Mouse (Mus musculus) urinary bladder, postnatal 25 days (tissue): ENCODE measurements around the gene Ntm.

Experiments used
- DNase-seq: peaks from one replicate; pipeline ENCODE4 v3.0.0; 2022; ENCODE audit warnings: low spot score

The Ntm gene

GRCm38 (mm10) chr9:29578226-29578625, 384.7 kb downstream of the Ntm start:
- no peak for DNase-seq

DNA sequence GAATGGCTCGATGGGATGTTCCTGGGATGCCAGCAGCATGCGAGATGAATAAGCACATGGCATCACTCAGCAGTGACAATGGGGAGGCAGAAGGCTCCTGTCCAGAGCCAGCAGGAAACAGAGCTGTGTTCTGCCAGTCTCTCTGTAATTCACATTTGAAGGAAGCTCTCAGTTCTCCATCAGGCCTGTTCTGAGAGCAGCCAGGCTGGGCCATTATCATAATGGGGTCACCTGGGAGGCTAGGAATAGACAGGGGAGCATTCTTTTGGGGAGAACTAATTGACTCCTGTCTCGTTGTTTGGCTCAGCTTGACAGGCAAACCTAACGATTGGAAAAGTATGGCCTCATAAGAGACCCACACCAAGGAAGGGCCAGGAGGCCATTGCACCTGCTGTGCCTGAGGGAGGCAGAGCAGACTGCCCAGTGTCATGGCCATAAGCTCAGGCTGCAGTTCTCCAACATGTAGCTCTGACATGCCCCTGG, 386.8 kb downstream of the Ntm start:
- no peak for DNase-seq

GRCm38 (mm10) chr9:29574548-29574947, 388.4 kb downstream of the Ntm start:
- DNase-seq, result no peak

- no peak for DNase-seq
Measured at GRCm38 (mm10) chr9:29568571-29568970, 394.4 kb downstream of the Ntm start.

DNA sequence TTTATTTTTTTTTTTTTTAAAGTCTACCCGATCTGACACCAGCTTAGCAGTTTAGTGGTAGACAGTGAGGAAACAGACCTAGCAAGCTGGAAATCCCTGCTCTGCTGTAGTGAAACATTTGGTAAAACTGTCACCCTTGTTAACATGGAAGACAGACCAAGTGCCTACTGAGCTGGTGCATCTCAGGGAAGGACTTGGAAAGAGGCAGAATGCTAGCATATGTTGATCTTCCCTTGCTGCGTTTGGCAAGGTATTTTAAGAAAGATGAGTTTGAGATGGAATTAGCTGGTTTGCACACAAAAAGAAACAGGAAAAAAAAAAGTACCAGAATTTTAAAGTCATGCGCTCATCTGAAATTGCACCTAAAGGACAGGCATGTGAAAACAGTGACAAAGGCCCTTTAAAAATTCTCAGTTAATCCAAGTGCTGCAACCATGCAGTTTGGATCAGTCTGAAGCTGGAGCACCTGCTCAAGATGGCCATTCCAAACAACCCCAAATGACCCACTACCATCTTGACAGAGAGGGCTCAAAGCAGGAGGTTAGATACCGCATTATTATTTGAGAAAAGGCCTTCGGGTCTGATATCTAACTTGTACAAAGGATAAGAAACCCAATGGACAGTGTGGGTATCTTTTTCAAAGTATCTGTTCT, 400.4 kb downstream of the Ntm start:
- no peak for DNase-seq

DNA sequence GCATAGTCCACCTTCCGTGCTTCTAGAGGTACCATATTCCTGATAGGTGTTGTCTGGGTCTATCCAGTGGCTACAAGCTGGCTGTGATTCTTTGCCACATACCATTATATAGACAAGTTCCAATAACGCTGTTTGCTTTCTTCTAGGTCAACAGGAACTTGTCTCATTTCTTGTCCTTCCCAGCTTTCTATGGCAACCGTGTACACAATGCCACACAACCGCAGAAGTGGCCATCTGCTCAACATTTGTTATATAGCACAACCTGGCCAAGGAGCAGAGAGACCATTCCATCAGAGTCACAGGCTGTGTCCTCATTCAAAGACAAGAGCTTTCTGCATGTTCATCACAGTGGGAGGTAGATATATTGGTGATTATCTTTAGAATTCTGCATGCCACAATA, 404.0 kb downstream of the Ntm start:
- DNase-seq, result no peak

DNA sequence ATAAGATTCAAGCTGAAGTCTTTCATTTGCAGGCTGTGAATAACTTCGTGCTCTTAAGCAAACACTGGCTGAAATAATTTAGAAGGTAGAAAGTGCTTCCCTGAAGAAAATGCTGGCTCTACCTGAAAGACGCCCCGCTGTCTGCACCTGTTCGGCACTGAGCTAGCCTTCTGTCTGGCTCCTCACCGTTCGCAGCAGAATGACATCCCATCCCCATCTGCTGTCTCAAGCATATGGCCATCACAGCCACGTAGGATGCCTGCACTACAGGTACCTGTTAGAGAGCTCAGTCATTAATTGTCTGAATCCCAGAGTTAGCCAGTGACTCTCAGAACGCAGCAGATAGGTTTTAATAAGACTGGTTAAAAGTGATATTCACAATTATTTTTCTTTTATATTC, 412.4 kb downstream of the Ntm start:
- DNase-seq, result no peak

GRCm38 (mm10) chr9:29550107-29550506, 412.8 kb downstream of the Ntm start:
- DNase-seq, result no peak

GRCm38 (mm10) chr9:29536415-29536814, 426.5 kb downstream of the Ntm start:
- no peak for DNase-seq

- DNase-seq, result no peak
Measured at GRCm38 (mm10) chr9:29534773-29535172, 428.2 kb downstream of the Ntm start.

GRCm38 (mm10) chr9:29534304-29534703, 428.6 kb downstream of the Ntm start:
- DNase-seq, result no peak

DNA sequence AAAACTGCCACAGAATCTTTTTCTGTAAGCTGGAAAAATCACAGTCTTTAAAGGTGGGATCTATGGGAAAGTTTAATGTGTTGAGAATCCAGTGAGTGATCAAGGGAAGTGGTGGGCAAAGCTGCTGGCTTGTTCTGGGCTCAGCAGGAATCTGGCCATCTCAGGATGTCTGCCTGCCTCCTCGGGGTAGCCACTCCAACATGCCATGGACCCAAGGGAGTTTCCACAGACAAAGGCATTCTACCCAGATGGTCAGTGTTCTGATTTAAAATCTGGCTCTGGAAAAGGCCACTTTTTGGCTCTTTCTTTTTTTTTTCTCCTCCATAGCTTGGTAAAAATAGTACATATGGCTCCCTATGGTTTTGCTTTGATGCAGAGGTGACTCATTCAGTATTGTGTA, 429.4 kb downstream of the Ntm start:
- no peak for DNase-seq

- DNase-seq, result no peak
Measured at GRCm38 (mm10) chr9:29531147-29531917, 431.6 kb downstream of the Ntm start.

DNA sequence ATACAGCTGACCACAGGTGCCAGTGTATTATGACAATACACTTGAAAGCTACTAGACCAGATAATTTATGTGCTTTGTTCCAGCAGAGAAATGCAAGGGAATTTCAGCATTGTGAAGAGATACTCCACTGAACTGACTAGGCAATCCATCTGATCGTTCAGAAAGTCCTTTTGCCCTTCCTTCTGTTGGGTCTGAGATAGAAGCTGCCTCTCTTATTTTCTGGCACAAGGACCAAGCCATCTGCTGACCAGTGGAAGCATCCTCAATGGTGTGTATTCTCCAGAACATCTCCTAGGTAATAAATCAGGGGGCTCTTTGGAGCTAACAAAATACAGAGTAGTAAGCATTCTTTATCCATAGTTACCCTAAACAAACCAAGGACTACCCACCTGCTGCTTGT, 438.8 kb downstream of the Ntm start:
- no peak for DNase-seq

GRCm38 (mm10) chr9:29523221-29523620, 439.7 kb downstream of the Ntm start:
- no peak for DNase-seq

DNA sequence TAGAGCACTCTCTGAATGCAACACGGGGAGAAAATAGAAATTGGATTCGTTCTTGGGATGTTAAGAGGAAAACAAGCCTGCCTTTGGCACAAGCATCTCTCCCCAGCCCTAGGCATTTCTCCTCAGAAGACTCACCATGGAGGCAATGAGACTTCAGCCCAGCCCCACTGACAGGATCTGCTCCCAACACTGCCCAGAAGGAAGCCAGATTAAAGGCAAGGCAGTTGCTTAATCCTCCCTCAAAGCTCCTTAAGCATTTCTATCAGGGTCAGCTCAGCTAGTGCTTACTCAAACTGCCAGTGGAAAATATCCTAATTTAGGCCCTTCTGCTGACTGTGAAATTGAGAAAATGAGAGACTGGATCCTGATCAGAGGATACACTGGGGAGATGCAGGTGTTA, 443.8 kb downstream of the Ntm start:
- no peak for DNase-seq

DNA sequence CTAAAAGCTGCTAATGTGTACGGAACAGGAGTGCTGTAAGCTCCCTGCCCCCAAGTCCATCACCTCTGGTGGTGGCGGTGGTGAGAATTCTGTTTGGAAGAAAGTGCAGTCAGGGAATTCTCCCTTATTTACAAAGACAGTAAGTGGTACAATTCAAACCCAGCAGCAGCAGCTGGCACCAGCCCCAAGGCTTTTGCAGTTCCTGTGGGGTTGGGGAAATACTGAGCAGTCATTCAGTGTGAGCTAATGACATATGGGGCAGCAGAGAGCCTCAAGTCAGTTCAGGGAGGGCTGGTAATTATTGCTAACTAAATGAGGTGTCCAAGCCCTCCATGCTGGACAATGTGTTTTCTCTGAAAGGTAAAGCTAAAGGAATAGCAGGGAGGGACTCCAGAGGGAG, 446.3 kb downstream of the Ntm start:
- DNase-seq, result no peak

DNA sequence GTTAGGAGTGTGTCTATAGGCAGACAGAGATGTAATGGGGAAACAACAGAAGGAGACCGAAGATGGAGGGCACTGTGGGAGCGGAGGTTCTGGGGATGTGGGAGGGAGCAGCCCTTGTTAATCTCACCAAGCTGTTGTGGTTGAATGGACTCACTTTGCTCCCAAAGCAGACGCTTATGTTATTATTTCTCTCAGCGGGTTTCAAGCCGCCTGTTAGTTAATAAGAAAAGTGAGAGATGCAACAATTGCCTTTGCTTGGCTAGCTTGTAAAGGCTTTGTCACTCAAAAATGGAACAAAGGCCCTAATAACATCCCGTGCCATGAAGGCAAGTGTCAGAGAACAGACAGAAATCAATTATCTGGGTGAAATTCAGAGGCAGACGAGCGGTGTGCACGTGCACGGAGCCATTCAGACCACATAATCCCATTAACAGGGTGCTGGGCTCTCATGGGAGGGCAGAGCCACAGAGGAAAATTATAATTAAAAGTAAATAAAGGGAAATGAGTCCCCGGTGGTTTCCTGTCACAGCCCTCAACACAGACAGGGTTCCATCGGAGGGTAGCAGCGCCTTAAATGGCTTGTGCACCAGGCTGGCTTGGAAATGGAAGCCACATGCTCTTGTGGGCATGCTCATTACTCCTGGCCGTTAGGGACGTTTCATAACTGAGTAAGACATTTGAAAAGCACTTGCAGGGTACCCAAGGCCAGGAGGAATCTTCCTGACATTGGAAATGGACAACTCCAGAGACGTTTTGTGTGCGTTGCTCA, 448.2 kb downstream of the Ntm start:
- DNase-seq, result no peak

- no peak for DNase-seq
Measured at GRCm38 (mm10) chr9:29496002-29496401, 466.9 kb downstream of the Ntm start.

DNA sequence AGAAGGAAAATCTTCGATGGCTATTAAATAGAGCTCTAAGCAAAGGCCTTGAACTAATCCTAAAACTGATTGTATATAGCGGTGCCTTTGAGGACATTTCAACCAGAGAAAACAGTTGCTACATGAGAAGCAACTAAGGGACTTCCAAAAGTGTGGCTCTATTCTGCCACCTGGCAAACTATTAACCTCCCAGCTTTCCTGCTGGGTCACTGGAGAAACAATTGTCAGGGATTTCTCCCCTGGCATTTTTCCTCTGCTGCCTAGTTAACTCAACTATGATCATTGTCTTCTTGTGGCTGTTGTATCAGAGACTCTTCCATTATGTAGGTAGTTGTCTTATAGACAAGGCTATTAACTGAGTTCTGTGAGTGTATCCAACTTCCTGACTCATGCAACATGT, 480.7 kb downstream of the Ntm start:
- no peak for DNase-seq

GRCm38 (mm10) chr9:29479051-29479450, 483.9 kb downstream of the Ntm start:
- DNase-seq, result no peak

DNA sequence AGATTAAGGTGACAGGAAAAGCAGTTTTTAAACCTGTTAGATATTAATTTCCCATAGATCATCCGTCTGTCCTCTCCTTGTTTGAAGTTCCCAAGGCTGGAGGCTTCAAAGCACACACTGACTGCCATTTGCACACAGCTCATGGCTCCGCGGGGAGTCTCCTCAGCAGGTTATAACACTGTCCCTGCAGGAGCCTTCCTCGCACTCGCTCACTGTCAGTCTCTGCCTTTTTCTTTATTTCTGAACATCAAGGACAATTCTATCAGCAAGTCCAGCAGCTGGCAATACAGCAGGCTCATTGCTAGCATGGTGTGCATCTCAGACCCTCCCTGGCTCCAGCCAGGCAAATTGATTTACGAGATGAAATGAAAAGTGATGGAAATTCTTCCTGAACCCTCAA, 485.7 kb downstream of the Ntm start:
- no peak for DNase-seq

DNA sequence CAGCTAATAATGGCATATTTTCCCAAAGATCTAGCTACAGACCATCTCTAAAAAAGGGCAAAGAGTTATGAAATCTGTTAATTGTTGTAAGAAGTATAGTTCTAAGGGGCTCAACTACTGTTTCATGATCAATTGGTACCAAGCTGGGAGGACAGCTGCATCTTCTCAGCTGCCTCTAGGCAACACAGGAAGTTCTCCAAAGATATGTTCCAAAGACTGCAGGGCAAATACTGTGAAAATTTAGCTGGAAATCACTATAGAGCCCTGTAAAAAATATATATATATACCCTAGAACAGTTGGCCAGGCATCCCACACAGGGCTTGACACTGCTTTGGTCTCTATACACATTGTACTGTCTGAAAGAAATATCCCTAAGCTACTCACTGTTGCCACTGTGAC, 489.5 kb downstream of the Ntm start:
- DNase-seq, result no peak
